Mouse (Mus musculus) B cell, adult 2 months (primary cell): Measurements from ENCODE around the gene Bend7.

ENCODE experiments used
- DNase-seq, 2 experiments: peaks; one replicate each; pipeline ENCODE4 v3.0.0; 2022

Gene Bend7

GRCm38 (mm10) chr2:4717769-4718661 lies at the start of gene Bend7:
Gene Bend7 (plus strand): TSS chr2:4717831.
- DNase-seq = no peak

- DNase-seq = no peak
These were observed 49.0 kb upstream of the Bend7 start for GRCm38 (mm10) chr2:4668626-4669025.

DNA sequence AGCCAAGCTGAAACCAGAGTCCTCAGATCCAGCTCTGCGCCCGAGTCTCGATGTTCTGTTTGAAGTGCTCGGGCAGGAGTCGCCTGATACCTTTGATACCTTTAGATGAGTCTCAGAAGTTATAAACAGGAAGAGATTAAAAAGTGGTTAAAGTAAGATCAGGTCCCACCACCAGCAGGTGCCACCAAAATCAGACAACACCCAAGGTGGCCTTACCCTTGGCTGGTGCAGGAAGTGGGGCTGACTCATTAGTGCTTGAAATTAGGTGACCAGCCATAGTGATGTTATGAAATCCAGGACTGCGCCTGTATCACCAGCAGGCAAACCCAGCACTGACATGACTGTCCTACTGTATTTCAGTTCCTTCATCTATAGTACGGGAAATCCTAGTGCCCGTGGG lies 47.9 kb upstream of the Bend7 start:
- no peak for DNase-seq

DNA sequence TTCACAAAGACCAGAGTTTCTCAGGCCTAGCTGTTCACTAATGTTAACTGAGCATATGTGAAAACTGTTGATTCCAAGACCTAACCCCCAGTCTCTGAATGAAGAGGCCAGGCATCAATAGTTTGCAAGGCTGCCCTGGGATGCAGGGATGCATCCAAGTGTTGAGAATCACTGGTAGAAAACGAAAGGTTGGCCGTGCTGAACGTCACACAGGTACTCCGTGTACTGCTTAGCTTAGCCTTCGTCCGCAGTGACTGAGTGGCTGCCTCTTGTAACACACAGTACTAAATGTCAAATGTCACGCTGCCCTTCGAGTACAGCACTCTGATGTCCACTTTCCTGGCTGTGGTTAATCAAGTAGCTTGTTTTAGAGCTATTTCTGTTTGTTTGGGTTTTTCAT lies 46.0 kb upstream of the Bend7 start:
- no peak for DNase-seq

GRCm38 (mm10) chr2:4679886-4680285 lies 37.7 kb upstream of the Bend7 start:
- no peak for DNase-seq

GRCm38 (mm10) chr2:4711262-4711661 lies 6.4 kb upstream of the Bend7 start:
- no peak for DNase-seq

GRCm38 (mm10) chr2:4717081-4717768 lies 406 bp upstream of the Bend7 start:
- DNase-seq = no peak

DNA sequence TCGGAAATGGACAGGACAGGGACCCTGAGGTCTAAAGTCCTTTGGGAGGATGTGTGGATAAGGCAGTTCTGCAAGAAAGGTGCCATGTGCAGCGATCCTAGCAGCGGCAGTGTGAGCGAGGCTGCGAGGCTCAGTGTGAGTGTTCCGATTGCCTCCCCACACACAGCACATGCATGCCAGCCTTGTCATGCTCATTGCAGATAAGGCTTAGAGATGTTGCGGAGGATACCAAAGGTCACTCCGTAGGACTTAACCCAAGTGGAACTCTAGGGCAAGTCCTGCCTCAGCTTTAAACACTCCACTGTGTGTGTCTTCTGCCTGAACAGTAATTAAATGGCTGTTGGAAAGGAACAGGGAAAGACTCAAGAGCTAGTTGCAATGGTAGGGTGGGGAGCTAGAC lies 5.5 kb downstream of the Bend7 start:
- no peak for DNase-seq

DNA sequence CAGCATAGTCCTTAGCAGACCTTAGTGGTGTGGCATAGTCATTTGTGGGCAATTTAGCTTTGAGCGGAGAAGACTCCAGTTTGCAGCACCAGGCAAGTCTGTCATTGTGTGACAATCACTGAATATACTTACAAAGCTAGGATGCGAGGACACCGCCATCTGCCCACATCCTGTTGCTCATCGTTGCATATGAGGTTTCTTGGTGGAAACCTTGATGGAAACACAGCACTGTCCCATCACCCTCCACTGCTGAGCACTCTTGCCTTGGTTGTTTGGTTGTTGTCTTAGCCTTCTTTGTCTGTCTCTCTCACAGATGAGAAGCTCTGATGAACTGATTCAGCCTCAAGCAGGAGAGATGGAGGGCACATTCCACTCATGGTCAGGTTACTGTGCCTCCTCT lies 12.5 kb downstream of the Bend7 start:
- DNase-seq = no peak

DNA sequence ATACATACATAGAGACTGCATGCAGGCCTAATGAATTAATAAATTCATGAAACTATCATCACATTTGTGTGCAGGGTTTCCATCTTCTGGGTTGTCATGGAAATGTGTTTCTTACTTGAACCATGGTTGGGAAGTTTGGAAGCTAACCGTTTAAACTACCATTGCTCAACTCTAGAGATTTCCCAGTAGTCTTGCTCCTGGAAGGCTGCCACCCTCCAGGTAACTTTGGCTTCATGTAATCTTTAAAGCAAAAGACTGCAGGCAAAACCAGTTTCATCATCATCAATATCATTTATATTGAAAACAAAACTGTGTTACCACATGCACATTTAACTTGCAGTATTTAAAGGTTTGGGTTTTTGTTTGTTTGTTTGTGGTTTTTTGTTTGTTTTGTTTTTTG lies 16.3 kb downstream of the Bend7 start:
- DNase-seq = no peak

GRCm38 (mm10) chr2:4736095-4736797 lies 18.6 kb downstream of the Bend7 start:
- no peak for DNase-seq

DNA sequence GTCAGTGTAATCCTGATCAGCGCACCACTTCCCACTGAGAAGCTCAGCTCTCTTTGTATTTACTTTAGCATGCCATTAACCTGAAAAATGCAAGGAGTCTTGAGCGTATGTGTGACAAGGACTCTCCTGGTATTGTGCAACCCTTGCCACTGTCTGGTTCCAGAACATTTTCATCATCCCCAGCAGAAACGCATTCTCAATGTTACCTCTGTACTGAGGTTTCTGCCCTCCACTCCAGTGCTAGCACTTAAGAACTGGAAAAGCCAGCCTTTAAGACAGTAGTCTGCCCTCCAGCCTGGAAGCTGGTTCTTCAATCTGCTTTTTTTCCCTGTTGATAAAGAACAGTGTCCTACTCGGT lies 19.1 kb downstream of the Bend7 start:
- no peak for DNase-seq

- no peak for DNase-seq
These were observed 34.3 kb downstream of the Bend7 start for GRCm38 (mm10) chr2:4751918-4752317.

DNA sequence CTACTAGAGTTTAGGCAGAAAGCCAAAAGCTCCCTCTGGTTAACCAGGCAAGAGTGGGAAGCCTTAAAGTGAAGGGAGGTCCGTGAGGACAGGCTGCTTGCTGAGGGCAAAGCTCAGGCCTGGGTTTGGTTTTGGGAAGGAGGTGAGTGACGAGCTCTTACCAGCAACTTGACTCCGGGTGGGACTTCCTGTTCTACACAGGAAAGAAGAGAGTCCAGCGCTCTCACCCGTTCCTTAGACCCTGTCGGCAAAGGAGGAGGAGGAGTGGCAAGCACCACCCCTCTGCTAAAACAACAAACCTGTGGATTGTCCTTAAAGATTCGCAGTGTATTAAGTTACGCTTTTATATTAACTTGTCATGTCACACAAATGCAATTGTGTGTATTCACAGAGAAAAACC lies 38.1 kb downstream of the Bend7 start:
- no peak for DNase-seq

GRCm38 (mm10) chr2:4757218-4757617 lies 39.6 kb downstream of the Bend7 start:
- DNase-seq = no peak

DNA sequence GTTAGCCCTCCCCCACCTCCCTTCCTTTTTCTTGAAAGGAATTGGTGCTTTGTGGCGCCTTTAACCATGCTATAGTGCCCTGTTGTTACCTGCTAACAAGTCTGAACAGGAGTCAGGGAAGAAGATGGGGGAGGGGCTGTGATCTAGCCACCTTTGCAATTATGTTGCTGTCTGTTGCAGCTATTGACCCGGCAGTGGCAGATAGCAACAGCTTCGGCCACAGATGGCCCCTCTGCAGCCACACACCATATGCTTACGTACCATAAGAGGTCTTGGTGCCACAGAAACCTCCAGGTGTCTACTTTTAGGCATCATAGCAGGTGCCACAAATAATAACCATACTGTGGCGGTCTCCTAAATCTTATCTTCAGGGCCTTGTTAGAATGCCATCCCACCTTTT lies 43.1 kb downstream of the Bend7 start:
- no peak for DNase-seq

GRCm38 (mm10) chr2:4761906-4762305 lies 44.3 kb downstream of the Bend7 start:
- no peak for DNase-seq

DNA sequence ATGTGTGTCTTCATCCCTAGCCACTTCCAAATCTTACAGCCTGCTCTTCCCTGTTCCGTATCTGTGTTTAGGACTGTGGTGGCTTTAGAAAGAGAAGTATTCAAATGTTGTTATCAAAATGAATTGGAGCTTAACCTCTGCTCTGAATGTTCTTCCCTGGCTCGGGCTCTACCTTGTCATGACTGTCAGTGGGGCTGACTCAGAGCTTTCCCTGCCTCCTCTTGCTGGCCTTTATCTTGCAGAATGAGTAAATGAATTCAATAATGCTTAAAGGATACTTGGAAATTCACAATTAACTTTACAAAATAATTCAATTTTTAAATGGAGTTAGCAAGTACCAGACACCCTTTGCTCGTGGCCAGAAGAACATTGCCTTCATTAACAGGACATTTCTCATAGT lies 46.4 kb downstream of the Bend7 start:
- DNase-seq = no peak

- no peak for DNase-seq
These were observed 52.7 kb downstream of the Bend7 start for GRCm38 (mm10) chr2:4770376-4770775.

- DNase-seq = no peak
These were observed 56.3 kb downstream of the Bend7 start for GRCm38 (mm10) chr2:4773911-4774310.

- no peak for DNase-seq
These were observed 59.7 kb downstream of the Bend7 start for GRCm38 (mm10) chr2:4777291-4777690.

DNA sequence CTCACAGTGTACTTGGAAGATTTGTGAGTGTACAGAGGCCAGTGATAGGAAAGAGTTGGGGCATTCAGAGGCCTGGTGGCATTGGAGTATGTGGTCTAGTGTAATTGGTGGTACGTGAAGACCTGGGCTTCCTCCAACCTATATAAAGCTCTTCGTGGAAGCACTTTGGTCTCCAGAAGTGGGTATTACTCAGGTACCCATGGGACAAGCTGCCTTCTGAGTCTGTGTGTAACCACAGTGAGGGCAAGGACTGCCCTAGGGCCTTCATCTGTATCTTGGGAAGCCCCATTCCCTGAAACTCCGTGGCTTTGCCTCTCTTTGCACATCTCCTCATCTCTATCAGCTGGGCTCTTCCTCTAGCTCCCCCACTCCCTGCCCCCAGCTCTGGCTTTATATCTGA lies 64.0 kb downstream of the Bend7 start:
- DNase-seq = no peak

DNA sequence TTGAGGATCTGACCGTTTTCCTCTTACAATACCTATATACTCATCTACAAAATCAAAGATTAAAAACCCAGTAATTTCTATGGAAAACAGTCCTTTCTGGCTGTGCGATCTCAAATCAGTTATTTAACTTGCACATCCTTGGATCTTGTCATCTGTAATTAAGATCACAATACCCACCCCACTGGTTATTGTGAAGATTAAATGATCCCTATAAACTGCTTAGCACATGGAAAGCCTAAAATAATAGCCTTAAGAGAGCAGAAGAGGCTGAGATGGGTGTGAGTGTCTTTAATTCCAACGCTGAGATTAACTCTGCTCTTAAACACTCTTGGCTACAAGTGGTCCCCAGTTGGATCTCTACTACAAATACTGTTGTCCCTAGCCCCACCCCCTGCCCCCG lies 64.8 kb downstream of the Bend7 start:
- DNase-seq = no peak
